Mouse (Mus musculus) kidney, embryonic 14.5 days (tissue): ENCODE data around the gene 5031439G07Rik. TPM values are rescaled to one million over a fixed set of nuclear protein-coding genes. Genes with fewer than 3 reads are reported as not detected.

Source experiments
- ATAC-seq: fragments of 200-750 bp; cut with Nextera tagmentation; 2 replicates; pipeline ENCODE4 v1.8.0; 2017; ENCODE audit warnings: moderate number of reproducible peaks, mild to moderate bottlenecking, moderate TSS enrichment, moderate library complexity; ENCODE audit not compliant: low FRiP score, low TSS enrichment
- H3K27ac ChIP-seq: fragments of 300-500 bp; sonication (generic); 2 replicates; pipeline ENCODE4 v1.5.1; 2014; ENCODE audit warnings: low read depth, mild to moderate bottlenecking, low read length, moderate library complexity, mixed read lengths
- H3K27me3 ChIP-seq: fragments of 300-500 bp; sonication (generic); 2 replicates; pipeline ENCODE4 v1.6.1; 2014; ENCODE audit warnings: mild to moderate bottlenecking, low read length; ENCODE audit not compliant: control insufficient read depth, insufficient read depth
- H3K36me3 ChIP-seq: fragments of 300-500 bp; sonication (generic); 2 replicates; pipeline ENCODE4 v1.6.1; 2014; ENCODE audit warnings: low read length, mixed read lengths; ENCODE audit not compliant: control insufficient read depth, insufficient read depth
- H3K4me1 ChIP-seq: fragments of 300-500 bp; sonication (generic); 2 replicates; pipeline ENCODE4 v1.6.1; 2014; ENCODE audit warnings: low read length, mixed read lengths; ENCODE audit not compliant: control insufficient read depth, insufficient read depth
- H3K4me2 ChIP-seq: fragments of 300-500 bp; sonication (generic); replicated peaks from 2 replicates; pipeline ENCODE4 v1.6.1; 2014; ENCODE audit warnings: low read depth, mild to moderate bottlenecking, low read length
- H3K4me3 ChIP-seq: fragments of 300-500 bp; sonication (generic); 2 replicates; pipeline ENCODE4 v1.5.1; 2014; ENCODE audit warnings: mild to moderate bottlenecking, low read length
- H3K9ac ChIP-seq: fragments of 300-500 bp; sonication (generic); 2 replicates; pipeline ENCODE4 v1.6.1; 2014; ENCODE audit warnings: low read depth, mild to moderate bottlenecking, low read length, moderate library complexity
- H3K9me3 ChIP-seq: fragments of 300-500 bp; sonication (generic); 2 replicates; pipeline ENCODE4 v1.6.1; 2016; ENCODE audit warnings: low read length; ENCODE audit not compliant: control insufficient read depth
- WGBS: fragments of 180-500 bp; shearing (Covaris S2); extraction: QIAGEN DNeasy Blood & Tissue Kit; methylation state at CpG from one replicate; pipeline ENCODE4 v1.1.7; 2014; 5-methylcytosine and 5-hydroxymethylcytosine counted together
- polyA plus RNA-seq: library from polyadenylated mRNA; unstranded; fragments of >200 nt; fragmentation: Nextera tagmentation; extraction: Ambion mirVana; gene quantifications from 2 replicates; pipeline ENCODE4 v1.2.1, GENCODE M21; 2014

Gene 5031439G07Rik
- polyA plus RNA-seq, 1 experiment from 2014 or later, result 6.6 TPM

DNA sequence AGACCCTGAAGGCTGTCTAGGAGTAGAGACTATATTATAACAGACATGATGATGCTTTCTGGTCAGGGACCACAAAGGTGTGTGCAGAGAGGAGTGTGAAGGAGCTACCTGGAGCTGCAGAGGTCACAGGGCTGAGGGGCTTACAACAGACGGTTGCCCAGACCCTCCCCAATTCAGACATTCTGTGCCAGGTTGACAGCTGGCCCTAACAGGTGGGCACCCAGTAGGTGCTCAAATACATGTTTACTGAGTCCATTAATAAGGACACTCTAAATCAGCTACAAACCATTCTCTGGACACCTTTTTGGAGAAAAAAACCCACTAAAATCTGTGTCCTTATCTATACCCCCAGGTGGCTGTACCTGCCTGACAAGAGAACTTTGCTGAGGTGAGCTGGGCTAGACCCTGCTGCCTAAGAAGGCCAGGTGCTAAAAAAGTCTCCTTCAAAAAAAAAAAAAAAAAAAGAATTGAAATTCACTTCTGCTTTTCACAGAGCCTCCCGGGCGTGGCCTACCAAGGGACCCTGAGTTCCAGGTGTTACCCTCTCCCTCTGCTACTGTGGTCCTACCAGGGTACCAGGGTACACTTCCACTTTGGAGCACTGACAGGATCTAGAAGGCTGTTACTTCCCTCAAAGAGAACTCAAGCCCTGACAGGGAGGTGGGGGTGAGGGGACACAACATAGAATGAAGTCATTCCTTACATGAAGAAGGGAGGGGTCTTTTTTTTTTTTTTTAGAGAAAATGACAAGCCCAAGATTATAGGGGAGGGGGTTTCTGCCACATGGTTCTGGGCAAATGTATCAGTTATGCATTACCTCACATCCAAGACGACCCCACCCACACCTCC lies 2.0 kb downstream of the 5031439G07Rik start:
- H3K4me1 ChIP-seq, result peaks cover 14% of the 10 kb centered on the region; the same call in 1 of the 2 replicates
- H3K27me3 ChIP-seq, result no peaks in the 10 kb centered on the region
- H3K27ac ChIP-seq, result no peak overlapping the region
- peak overlapping the region; percentile 86 for H3K4me3 ChIP-seq
- H3K36me3 ChIP-seq, result no peaks in the 10 kb centered on the region
- no peak for ATAC-seq
- H3K9ac ChIP-seq, result peak overlapping the region; percentile 91; the same call in 1 of the 2 replicates
- WGBS, result 69% methylated on average over 4 of the region's 4 CpGs
- no peaks in the 10 kb centered on the region for H3K9me3 ChIP-seq
- peak overlapping the region; percentile 89 for H3K4me2 ChIP-seq

DNA sequence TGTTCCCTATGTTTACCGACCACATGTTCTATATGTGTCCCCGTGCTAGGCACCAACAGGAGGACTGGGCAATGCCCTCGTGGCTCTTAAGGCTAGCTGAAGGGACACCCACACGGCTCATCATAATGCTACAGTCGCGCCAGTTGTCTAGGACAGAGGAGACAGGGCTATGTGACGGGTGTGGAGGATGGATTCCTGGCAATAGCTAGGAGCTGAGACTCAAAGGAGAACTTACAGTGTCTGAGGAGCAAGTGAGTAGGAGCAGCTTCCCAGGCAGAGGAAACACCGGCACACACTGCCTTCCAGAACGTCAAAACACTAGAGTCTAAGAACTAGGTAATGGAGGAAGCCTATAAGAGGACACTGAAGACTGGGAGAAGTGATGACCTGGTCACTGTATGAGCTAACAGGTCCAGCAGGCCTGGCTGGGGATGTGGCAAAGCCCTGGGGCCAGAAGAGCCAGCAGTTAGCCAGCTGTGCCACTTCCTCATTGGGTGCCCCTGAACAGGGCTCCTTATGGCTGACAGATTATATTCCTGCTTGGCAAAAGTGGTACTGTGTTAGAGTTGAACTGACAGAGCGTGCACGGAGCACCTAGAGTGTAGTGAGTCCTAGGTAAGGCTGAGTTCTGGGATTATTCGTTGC lies 2.7 kb downstream of the 5031439G07Rik start:
- H3K9me3 ChIP-seq, result no peaks in the 10 kb centered on the region
- no peak overlapping the region for H3K27ac ChIP-seq
- no peak overlapping the region for H3K4me2 ChIP-seq
- no peak for ATAC-seq
- H3K9ac ChIP-seq, result no peak overlapping the region
- peaks cover 14% of the 10 kb centered on the region; the same call in 1 of the 2 replicates for H3K4me1 ChIP-seq
- 88% methylated on average over 12 of the region's 12 CpGs for WGBS
- no peak overlapping the region for H3K4me3 ChIP-seq
- no peaks in the 10 kb centered on the region for H3K27me3 ChIP-seq
- no peaks in the 10 kb centered on the region for H3K36me3 ChIP-seq

DNA sequence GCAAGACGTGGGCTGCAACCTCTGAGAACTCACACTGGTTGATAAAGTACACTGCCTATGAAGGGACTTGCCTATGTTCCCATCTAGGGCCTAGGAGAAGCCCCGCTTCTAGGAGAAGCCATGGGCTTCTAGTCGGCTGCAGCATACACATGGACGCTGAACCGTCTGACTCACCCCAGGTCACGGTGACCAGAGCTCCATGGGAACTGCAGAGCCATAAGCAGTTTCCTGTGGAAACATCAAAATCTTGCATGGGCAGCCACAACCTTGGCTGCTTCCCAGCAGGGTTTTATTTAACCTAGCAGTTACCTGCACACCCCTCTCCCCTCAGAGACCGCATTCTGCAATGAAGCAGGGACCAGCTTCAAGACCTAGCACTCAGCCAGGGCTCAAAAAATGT lies 4.6 kb downstream of the 5031439G07Rik start:
- WGBS, result 73% methylated on average over 7 of the region's 7 CpGs
- no peaks in the 10 kb centered on the region for H3K27me3 ChIP-seq
- H3K4me1 ChIP-seq, result peaks cover 12% of the 10 kb centered on the region; the same call in 1 of the 2 replicates
- no peaks in the 10 kb centered on the region for H3K9me3 ChIP-seq
- no peak overlapping the region for H3K4me2 ChIP-seq
- no peak overlapping the region for H3K4me3 ChIP-seq
- ATAC-seq, result no peak
- no peak overlapping the region for H3K27ac ChIP-seq
- H3K36me3 ChIP-seq, result no peaks in the 10 kb centered on the region
- H3K9ac ChIP-seq, result no peak overlapping the region

DNA sequence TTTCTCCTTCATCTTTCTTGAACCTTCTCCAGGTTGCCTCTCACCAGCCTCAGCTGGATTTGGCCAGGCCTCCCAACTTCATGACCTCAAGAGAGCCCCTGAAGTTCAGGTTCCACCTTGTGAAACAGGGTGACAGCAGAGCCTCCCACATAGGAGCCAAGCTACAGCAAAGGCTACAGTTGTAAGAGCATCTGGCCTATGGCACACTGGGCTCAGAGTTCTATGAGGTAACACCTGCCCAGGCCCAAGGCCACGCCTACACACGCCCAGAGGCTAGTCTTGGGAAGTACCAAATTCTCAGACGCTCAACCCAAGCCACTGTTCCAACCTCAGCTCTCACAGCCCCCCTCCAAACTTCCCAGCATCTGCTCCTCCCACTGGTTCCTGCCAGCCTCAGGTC lies 5.5 kb downstream of the 5031439G07Rik start:
- WGBS, result 84% methylated on average over 3 of the region's 3 CpGs
- H3K36me3 ChIP-seq, result no peaks in the 10 kb centered on the region
- no peak for ATAC-seq
- no peak overlapping the region for H3K4me3 ChIP-seq
- H3K9ac ChIP-seq, result no peak overlapping the region
- no peaks in the 10 kb centered on the region for H3K9me3 ChIP-seq
- H3K27ac ChIP-seq, result no peak overlapping the region
- peaks cover 7% of the 10 kb centered on the region; the same call in 1 of the 2 replicates for H3K4me1 ChIP-seq
- H3K27me3 ChIP-seq, result no peaks in the 10 kb centered on the region
- no peak overlapping the region for H3K4me2 ChIP-seq

DNA sequence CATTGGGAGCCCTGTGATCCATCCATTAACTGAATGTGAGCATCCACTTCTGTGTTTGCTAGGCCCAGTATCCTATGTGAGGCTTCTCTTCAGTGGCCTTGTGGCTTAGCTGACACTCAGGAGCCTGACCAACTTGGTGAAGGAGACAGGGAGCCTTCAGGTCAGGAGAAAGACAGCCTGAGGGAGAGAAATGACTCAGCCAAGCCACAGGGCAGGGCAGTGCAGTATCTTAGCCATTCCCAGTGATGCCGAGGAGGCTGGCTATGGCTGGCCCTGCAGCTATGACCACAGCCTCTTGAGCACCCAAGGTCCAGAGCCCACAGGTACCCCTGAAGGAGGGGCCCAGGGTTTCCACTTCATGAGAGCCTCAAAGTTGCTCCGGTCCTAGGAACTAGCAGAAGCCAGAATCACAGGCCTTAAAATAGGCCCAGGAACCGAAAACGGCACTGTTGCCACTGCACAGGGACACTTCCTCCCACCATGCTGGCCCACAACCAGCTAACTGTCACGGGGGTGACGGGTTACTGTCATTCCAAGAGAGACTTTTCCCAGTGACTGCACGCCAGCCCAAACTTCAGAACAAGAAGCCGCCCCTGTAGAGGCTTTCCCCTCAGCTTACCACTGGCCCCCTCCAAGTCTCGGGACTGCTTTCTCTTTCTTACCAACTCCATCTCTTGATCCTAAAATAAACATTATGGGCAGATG lies 6.6 kb downstream of the 5031439G07Rik start:
- no peak overlapping the region for H3K27ac ChIP-seq
- no peak overlapping the region for H3K4me3 ChIP-seq
- no peak for ATAC-seq
- H3K9ac ChIP-seq, result no peak overlapping the region
- no peaks in the 10 kb centered on the region for H3K27me3 ChIP-seq
- WGBS, result 77% methylated on average over 9 of the region's 9 CpGs
- H3K4me2 ChIP-seq, result no peak overlapping the region
- no peaks in the 10 kb centered on the region for H3K36me3 ChIP-seq
- H3K9me3 ChIP-seq, result no peaks in the 10 kb centered on the region
- peaks cover 6% of the 10 kb centered on the region; the same call in 1 of the 2 replicates for H3K4me1 ChIP-seq

DNA sequence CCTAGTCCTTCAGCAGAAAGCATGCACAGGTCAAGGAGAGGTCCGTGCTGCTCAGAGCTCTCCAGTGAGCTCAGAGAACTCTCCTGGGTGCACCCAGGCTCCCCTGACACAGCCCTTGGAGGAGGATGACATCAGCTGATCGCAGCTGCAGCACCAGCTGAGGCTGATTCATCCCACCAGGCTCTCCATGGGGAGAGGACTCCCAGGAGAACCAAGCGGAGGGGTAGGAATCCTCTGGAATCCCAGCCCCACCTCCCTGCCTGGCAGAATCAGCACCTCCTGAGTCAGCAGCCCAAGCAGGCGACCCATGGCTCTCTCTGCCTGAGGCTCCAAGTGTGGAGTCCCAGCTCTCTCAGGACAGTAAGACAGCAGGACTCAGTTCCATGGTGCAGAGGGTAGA lies 12.6 kb downstream of the 5031439G07Rik start:
- no peak overlapping the region for H3K9ac ChIP-seq
- no peak overlapping the region for H3K27ac ChIP-seq
- no peaks in the 10 kb centered on the region for H3K4me1 ChIP-seq
- H3K9me3 ChIP-seq, result no peaks in the 10 kb centered on the region
- no peak for ATAC-seq
- WGBS, result 38% methylated on average over 4 of the region's 4 CpGs
- H3K4me3 ChIP-seq, result no peak overlapping the region
- no peaks in the 10 kb centered on the region for H3K27me3 ChIP-seq
- no peak overlapping the region for H3K4me2 ChIP-seq
- H3K36me3 ChIP-seq, result no peaks in the 10 kb centered on the region

DNA sequence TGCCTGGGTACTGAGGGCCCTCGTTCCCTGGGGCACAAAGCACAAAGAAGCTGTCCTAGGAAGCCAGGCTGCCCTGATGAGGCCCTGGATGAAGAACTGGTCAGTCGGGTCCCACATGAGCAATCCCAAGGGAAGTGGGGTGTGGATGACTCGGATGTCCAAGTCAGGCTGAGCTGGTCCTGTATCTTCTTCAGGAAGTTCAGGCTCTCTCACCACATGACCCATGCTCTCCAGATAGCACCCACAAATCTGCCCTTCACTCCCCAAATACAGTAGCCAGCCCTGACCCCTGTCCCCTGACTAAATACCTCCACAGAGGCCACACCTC lies 14.8 kb downstream of the 5031439G07Rik start:
- Histone ChIP-seq H3K9me3 (no peaks in the 10 kb centered on the region), H3K36me3 (no peaks in the 10 kb centered on the region), H3K27me3 (no peaks in the 10 kb centered on the region), H3K9ac (no peak overlapping the region; the same call in 1 of the 2 replicates), H3K27ac (no peak overlapping the region), H3K4me1 (no peaks in the 10 kb centered on the region), H3K4me3 (no peak overlapping the region), H3K4me2 (no peak overlapping the region)
- WGBS, result 66% methylated on average over 3 of the region's 3 CpGs
- no peak for ATAC-seq

DNA sequence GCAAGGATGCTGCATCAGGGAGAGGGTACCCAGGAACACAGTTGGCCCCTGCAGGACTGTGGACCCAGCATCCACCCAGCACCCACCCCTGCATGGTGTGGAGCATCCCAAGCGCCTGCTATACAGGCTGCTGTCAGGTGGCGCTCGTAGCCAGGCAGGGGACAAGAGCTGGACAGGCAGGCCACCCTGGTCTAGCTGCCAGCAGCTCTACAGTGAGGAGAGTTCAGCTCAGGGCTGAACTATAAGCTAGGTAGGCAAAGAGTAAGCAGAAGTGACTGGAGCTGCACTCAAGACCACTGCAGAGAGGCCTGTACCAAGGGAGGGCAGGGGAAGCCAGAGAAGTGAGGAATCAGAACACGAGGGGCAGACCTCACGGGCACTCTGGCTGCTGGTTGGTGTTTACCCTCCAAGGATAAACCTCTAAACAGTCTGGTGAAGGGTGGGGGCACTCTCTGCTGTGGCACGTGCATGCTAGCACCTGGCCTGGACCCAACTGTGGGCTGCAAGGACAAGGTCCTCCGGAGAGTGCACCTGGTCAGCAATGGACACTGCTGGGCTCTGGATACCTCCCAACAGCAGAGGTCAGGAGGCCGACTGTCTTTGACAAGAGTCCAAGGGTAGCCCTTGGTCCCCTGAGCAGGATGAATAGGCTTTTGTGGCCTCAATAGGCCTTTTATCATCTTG lies 15.3 kb downstream of the 5031439G07Rik start:
- ATAC-seq, result no peak
- H3K4me1 ChIP-seq, result no peaks in the 10 kb centered on the region
- H3K36me3 ChIP-seq, result no peaks in the 10 kb centered on the region
- H3K9me3 ChIP-seq, result no peaks in the 10 kb centered on the region
- 80% methylated on average over 8 of the region's 8 CpGs for WGBS
- no peak overlapping the region for H3K4me2 ChIP-seq
- H3K4me3 ChIP-seq, result no peak overlapping the region
- H3K9ac ChIP-seq, result no peak overlapping the region; the same call in 1 of the 2 replicates
- H3K27me3 ChIP-seq, result no peaks in the 10 kb centered on the region
- H3K27ac ChIP-seq, result no peak overlapping the region
